Mouse (Mus musculus) G1E (cell line): ENCODE data around the gene Skp2. TPM values are rescaled to one million over a fixed set of nuclear protein-coding genes. Genes with fewer than 3 reads are reported as not detected.
A peak's percentile ranks its signal among the peaks of the same experiment; 100 is the strongest.

Source experiments
- ATAC-seq: 2 replicates; pipeline ENCODE4 v1.8.0; 2016; ENCODE audit warnings: mild to moderate bottlenecking; ENCODE audit not compliant: insufficient number of reproducible peaks, poor library complexity, low FRiP score, severe bottlenecking; ENCODE audit errors: extremely low read depth
- DNase-seq: peaks from one replicate; pipeline ENCODE4 v3.0.0; 2012; ENCODE audit warnings: low spot score
- H3K27me3 ChIP-seq: 2 replicates; pipeline ENCODE4 v1.6.1; 2012; ENCODE audit warnings: mild to moderate bottlenecking, low read length, inconsistent platforms; ENCODE audit not compliant: insufficient read depth
- H3K36me3 ChIP-seq: replicated peaks from 2 replicates; pipeline ENCODE3; 2012; ENCODE audit warnings: mild to moderate bottlenecking, inconsistent platforms
- H3K4me1 ChIP-seq: 2 replicates; pipeline ENCODE4 v1.6.1; 2012; ENCODE audit warnings: low read depth, low read length, inconsistent platforms, mixed read lengths; ENCODE audit not compliant: insufficient read depth
- H3K4me3 ChIP-seq: 2 replicates; pipeline ENCODE4 v1.5.1; 2012; ENCODE audit warnings: low read depth, mild to moderate bottlenecking, inconsistent platforms, low read length, moderate library complexity, mixed read lengths
- H3K9me3 ChIP-seq: replicated peaks from 2 replicates; pipeline ENCODE4 v1.6.1; 2012; ENCODE audit warnings: inconsistent platforms
- CTCF ChIP-seq: IDR thresholded peaks from 2 replicates; pipeline ENCODE4 v1.5.1; 2012; ENCODE audit warnings: low read depth, low read length, inconsistent platforms, mixed read lengths
- GATA1 ChIP-seq: IDR thresholded peaks from 2 replicates; pipeline ENCODE4 v1.6.1; 2012; ENCODE audit warnings: borderline replicate concordance, low read length, inconsistent platforms, mixed read lengths
- GATA2 ChIP-seq: IDR thresholded peaks from 2 replicates; pipeline ENCODE4 v1.6.1; 2012; ENCODE audit warnings: low read depth, low read length, inconsistent platforms, borderline replicate concordance
- POLR2AphosphoS5 ChIP-seq: IDR thresholded peaks from 2 replicates; pipeline ENCODE4 v1.6.1; 2012; ENCODE audit warnings: low read depth, low read length, inconsistent platforms; ENCODE audit not compliant: insufficient replicate concordance
- TAL1 ChIP-seq: conservative IDR thresholded peaks from 2 replicates; pipeline ENCODE4 v1.6.1; 2012; ENCODE audit warnings: low read depth, low read length, inconsistent platforms, mixed read lengths
- polyA plus RNA-seq: library from polyadenylated mRNA; stranded (reverse); fragments of >175 nt; gene quantifications from 2 replicates; pipeline ENCODE4 v1.2.3, GENCODE M21; 2012
- total RNA-seq, 2 experiments: library from RNA; stranded (forward) in 1 of 2; stranded (reverse) in 1 of 2; fragments of 200-1000 nt in 1 of 2; fragments of >200 nt in 1 of 2; fragmentation: Nextera tagmentation in 1 of 2; gene quantifications; 2 replicates each; pipeline ENCODE4 v1.2.3; 2014 to 2017

Gene Skp2
- total and polyA plus RNA-seq, 3 experiments = 10.2 to 35.3 (median 28.7) TPM

DNA sequence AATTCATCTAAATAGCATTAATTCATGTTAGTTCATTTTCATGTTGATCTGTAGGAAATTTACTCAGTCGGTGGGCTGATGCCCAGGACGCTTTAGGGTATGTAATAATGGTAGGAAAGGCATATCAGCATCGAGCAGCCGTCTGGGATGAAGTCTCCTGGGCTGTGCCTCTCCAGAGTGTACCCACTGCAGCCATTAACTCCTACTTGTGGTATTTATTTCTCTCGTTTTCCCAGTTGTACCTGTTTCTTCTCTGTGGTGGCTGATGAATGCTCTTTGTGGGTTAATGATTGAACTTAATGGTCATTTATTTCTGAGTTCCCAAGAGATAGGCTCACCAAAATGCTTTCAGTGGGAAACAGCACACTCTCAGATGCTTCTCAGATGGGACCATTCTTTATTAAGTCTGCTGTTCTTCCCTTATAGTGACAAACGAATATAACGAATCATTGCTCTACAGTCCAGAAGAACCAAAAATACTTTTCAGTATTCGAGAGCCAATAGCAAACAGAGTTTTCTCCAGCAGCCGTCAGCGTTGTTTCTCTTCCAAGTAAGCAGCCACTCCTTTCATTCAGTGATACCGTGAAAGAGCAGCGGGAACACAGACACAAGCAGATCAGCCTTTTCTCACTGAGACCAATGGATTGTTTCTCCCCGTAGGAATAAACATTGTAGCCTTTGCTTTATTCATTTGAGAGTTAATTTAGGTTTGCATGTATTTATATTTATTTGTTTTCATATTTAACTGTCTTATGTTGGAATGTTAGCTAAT is 48.7 kb downstream of the Skp2 start:
- Histone ChIP-seq H3K9me3 (no peaks in the 10 kb centered on the region), H3K4me1 (peaks cover 9% of the 10 kb centered on the region), H3K27me3 (no peaks in the 10 kb centered on the region), H3K4me3 (no peak overlapping the region), H3K36me3 (peaks cover 81% of the 10 kb centered on the region)
- DNase-seq (no peak), ATAC-seq (no peak)
- TF ChIP-seq GATA1 (no peak), GATA2 (no peak), POLR2AphosphoS5 (no peak), TAL1 (no peak), CTCF (no peak)

DNA sequence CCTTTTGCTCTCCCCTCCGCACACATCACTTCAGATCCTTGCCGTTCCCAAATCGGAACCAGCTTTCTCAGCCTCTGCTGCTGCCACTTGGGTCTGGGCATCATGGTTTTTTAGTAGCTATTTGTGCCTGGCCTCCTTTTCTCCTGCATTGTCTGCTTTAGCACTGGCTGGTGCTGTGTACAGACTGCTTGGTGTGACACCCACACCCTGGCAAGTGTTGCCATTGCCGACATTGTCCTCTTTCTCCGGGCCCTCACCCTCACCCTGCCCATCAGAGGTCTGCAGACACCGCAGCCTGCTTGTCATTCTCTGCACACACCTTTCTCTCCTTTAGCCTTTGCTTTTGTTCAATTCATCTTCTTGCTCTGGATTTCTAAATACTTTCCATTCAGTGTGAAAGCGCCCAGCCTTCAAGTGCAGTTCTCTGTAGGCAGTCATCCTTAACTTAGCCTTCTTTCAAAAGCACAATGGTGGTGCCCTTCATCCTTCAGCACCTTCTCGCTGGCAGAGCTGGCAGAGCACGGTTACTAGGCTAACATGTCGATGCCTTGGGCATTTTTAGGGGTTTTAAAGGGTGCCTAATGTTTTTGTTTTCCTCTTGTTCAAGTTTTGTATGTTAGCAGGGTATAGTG is 54.7 kb downstream of the Skp2 start:
- no peak for DNase-seq
- ATAC-seq = no peak
- peaks cover 20% of the 10 kb centered on the region for H3K4me1 ChIP-seq
- H3K27me3 ChIP-seq = no peaks in the 10 kb centered on the region
- TF ChIP-seq CTCF = no peak
- no peak for TF ChIP-seq POLR2AphosphoS5
- TF ChIP-seq GATA1 = no peak
- TF ChIP-seq TAL1 = no peak
- TF ChIP-seq GATA2 = no peak
- H3K36me3 ChIP-seq = peaks cover 97% of the 10 kb centered on the region
- H3K4me3 ChIP-seq = no peak overlapping the region
- no peaks in the 10 kb centered on the region for H3K9me3 ChIP-seq

DNA sequence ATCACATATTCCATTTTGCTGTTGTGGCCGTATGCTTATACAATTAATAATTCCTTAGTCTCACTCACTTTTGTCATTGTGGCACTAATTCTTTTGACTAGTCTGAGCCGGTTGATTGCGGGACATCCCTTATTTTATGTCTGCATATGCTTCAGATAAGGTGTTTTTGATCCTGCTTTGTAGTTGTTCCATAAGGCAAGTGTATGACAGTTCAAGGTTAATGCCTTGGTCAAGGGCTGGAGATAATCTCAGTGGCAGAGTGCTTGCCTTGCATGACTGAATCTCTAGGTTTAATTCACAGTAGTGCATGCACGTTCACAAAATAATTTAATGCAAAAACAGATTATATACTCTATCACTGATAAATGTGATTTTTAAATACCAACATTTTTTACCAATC is 58.4 kb downstream of the Skp2 start:
- TF ChIP-seq POLR2AphosphoS5 (no peak), TAL1 (no peak), GATA1 (no peak), GATA2 (no peak), CTCF (no peak)
- DNase-seq = no peak
- no peak for ATAC-seq
- no peak overlapping the region for H3K4me3 ChIP-seq
- H3K36me3 ChIP-seq = peaks cover 91% of the 10 kb centered on the region
- no peaks in the 10 kb centered on the region for H3K27me3 ChIP-seq
- no peaks in the 10 kb centered on the region for H3K9me3 ChIP-seq
- peaks cover 48% of the 10 kb centered on the region for H3K4me1 ChIP-seq

DNA sequence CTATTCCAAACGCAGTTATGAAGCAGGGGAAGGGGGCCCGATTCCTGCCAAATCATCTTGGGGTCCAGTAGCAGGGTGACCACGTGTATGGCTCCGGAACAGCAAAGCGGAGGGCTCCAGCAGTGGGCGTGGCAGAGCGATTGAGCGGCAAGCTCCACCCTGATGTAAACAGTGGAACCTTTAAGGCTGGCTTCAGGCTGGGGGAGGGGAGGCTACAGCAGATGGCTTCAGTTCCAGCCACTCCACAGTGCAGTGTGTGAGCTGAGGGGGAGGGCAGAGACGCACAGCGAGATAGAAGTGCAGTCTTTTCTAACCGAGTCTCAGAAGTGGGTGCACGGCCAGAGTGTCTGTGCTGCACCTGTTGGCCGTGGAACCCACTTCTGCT is 60.9 kb downstream of the Skp2 start:
- no peaks in the 10 kb centered on the region for H3K9me3 ChIP-seq
- DNase-seq (peak; percentile 50), ATAC-seq (peak; percentile 94)
- peaks cover 90% of the 10 kb centered on the region for H3K36me3 ChIP-seq
- H3K27me3 ChIP-seq = no peaks in the 10 kb centered on the region
- peak overlapping the region; percentile 61; the same call in 1 of the 2 replicates for H3K4me3 ChIP-seq
- peaks cover 61% of the 10 kb centered on the region for H3K4me1 ChIP-seq
- TF ChIP-seq CTCF (no peak), TAL1 (no peak), POLR2AphosphoS5 (no peak), GATA1 (no peak), GATA2 (no peak)

DNA sequence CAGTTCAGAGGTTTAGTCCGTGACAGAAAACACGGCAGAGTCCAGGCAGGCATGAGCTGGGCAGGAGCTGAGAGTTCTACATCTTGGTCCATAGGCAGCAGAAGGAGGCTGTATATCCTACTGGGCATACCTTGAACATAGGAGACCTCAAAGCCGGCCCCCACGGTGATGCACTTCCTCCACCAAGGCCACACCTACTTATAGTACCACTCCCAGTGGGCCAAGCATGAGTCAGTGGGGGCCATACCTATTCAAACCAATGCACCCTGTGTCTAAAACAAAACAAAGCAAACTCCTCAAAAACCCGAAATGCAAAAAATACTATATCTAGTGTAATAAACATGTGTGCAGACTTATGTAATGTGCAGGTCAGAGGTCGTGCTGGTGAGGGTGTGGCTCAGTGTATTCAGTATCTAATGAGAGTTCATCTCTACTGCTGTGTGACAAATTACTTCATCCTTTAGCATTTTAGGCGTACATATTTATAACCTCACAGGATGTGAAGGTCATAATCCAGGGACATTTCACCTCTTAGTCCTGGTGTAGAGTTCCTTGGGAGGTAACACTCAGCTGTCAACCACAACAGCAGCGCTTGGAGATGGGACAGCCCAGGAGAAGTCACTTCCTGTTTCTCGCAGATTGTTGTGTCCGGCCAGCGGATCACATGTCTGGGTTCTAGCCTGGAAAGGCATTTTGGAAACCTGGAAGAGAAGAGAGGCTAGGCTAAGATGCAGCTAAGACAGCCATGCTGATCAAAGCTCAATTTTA is 61.4 kb downstream of the Skp2 start:
- no peak for TF ChIP-seq CTCF
- TF ChIP-seq POLR2AphosphoS5 = no peak
- TF ChIP-seq GATA1 = no peak
- TF ChIP-seq GATA2 = no peak
- TF ChIP-seq TAL1 = no peak
- Histone ChIP-seq H3K4me3 (peak overlapping the region; percentile 61; the same call in 1 of the 2 replicates), H3K9me3 (no peaks in the 10 kb centered on the region), H3K36me3 (peaks cover 89% of the 10 kb centered on the region), H3K27me3 (no peaks in the 10 kb centered on the region), H3K4me1 (peaks cover 63% of the 10 kb centered on the region)
- DNase-seq (no peak), ATAC-seq (0 out of 2 replicates have a peak, but pooled peaks have one; percentile 32)

DNA sequence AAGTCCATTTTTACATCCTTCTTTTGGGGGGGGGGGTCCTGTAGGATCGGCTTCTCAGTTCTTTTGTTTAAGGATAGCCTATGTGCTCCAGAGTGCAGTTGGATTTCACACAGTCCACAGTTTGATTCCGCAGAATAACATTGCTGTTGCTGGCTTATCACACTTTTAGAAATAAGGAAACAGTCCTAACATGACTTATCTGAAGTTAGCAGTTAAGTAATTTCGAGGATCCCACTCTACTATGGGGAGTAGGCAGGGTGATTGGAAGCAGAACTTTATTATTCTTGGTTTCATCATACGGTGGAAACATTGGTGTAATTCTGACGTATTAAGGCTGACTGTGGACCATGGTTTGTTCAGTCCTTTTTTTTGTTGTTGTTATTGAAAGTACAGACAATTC is 64.6 kb downstream of the Skp2 start:
- no peak for ATAC-seq

More for the DNA sequence above, 64.6 kb downstream of the Skp2 start:
- Histone ChIP-seq H3K36me3 (peaks cover 91% of the 10 kb centered on the region), H3K27me3 (no peaks in the 10 kb centered on the region), H3K4me1 (peaks cover 86% of the 10 kb centered on the region), H3K4me3 (no peak overlapping the region), H3K9me3 (no peaks in the 10 kb centered on the region)
- TF ChIP-seq TAL1 (no peak), POLR2AphosphoS5 (no peak), GATA2 (no peak), CTCF (no peak), GATA1 (no peak)
- no peak for DNase-seq
